ENCODE assay signal across 10 mouse cellular contexts in the genomic region with DNA sequence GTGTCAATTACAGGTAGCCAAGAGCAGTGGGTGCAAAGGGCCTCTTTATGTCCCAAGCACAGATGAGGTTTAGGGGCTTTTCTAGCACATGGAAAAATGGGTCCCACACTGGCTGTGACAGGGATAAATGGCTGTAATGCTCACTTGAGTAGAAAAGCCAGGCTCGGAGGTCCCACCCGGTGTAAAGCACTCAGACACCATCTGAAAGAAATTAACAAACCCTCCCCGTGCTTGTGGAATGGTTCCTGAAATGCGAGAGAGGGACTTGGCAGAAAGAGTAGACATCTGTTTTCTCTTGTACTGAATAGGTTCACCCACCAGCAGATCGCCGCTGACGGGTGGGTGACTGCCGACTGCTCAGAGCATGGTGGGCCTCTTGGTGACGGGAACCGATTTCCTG.
A peak's percentile ranks its signal among the peaks of the same experiment; 100 is the strongest.
DNase-seq lines count a peak whose midpoint lies in the region; ATAC-seq and TF ChIP-seq lines count a peak whose summit lies in the region.
"Had no signal": no experiment of that assay in that cellular context is flagged by ENCODE, and none has a peak within 500 bp of the region (broad histone marks: within the 10 kb centered on the region; RNA-seq: fewer than 3 reads in every experiment).

No protein-coding gene starts in this region.

- H3K4me3 ChIP-seq in cerebellum, adult 2 months (replicated peaks; ENCODE audit: insufficient read depth, low read depth, low read length) = no peak overlapping the region
- no peak overlapping the region for H3K4me3 ChIP-seq in hindbrain, embryonic 15.5 days
- no peak overlapping the region for H3K4me3 ChIP-seq in neural tube, embryonic 13.5 days
- H3K4me3 ChIP-seq: liver, embryonic 15.5 days had no signal

- TF ChIP-seq CTCF in cerebellum, adult 2 months (IDR thresholded peaks at IDR 0.05; ENCODE audit: borderline replicate concordance, insufficient read depth, low read depth, low read length) = no peak

- no peak overlapping the region for H3K9ac ChIP-seq in hindbrain, embryonic 15.5 days
- no peak overlapping the region for H3K9ac ChIP-seq in neural tube, embryonic 13.5 days
- H3K9ac ChIP-seq: liver, embryonic 15.5 days had no signal

- H3K4me2 ChIP-seq in hindbrain, embryonic 15.5 days = no peak overlapping the region
- H3K4me2 ChIP-seq in neural tube, embryonic 13.5 days = no peak overlapping the region
- H3K4me2 ChIP-seq: liver, embryonic 15.5 days had no signal

- no peak overlapping the region for H3K27ac ChIP-seq in cerebellum, adult 2 months (ENCODE audit: insufficient read depth, low read length)
- H3K27ac ChIP-seq in hindbrain, embryonic 15.5 days (replicated peaks) = no peak overlapping the region
- peak overlapping the region; percentile 38; the same call in 1 of the 2 replicates for H3K27ac ChIP-seq in neural tube, embryonic 13.5 days (replicated peaks)
- H3K27ac ChIP-seq: liver, embryonic 15.5 days had no signal

- DNase-seq in cerebellum, postnatal 10 days = peak; percentile 58 to 74
- DNase-seq in cerebellum, adult 2 months = no peak
- DNase-seq in left cerebral cortex, postnatal 4 days = peak; percentile 53
- no peak for DNase-seq in left cerebral cortex, adult 11 months (ENCODE audit: low spot score)
- no peak for DNase-seq in cerebellum, adult 8-10 months
- no peak for DNase-seq in cerebellum, adult 11 months
- DNase-seq: thymus, postnatal 4 days had no signal

- H3K27me3 ChIP-seq in cerebellum, adult 2 months (ENCODE audit: control insufficient read depth, insufficient read depth, low read length) = no peaks in the 10 kb centered on the region
- no peaks in the 10 kb centered on the region for H3K27me3 ChIP-seq in hindbrain, embryonic 15.5 days
- peaks cover 12% of the 10 kb centered on the region for H3K27me3 ChIP-seq in neural tube, embryonic 13.5 days
- H3K27me3 ChIP-seq: liver, embryonic 15.5 days had no signal

- peaks cover 4% of the 10 kb centered on the region; the same call in 1 of the 2 replicates for H3K36me3 ChIP-seq in hindbrain, embryonic 15.5 days
- peaks cover 8% of the 10 kb centered on the region for H3K36me3 ChIP-seq in neural tube, embryonic 13.5 days

- no peaks in the 10 kb centered on the region for H3K9me3 ChIP-seq in hindbrain, embryonic 15.5 days
- no peaks in the 10 kb centered on the region for H3K9me3 ChIP-seq in neural tube, embryonic 13.5 days
- H3K9me3 ChIP-seq: liver, embryonic 15.5 days had no signal

- ATAC-seq in hindbrain, embryonic 15.5 days (ENCODE audit: low FRiP score, low read depth) = peak; percentile 65
- peak; percentile 66 for ATAC-seq in neural tube, embryonic 13.5 days (ENCODE audit: low read depth)

- TF ChIP-seq POLR2A in cerebellum, adult 2 months (IDR thresholded peaks at IDR 0.05; ENCODE audit: borderline replicate concordance, insufficient read depth, low read length) = no peak

- no peaks in the 10 kb centered on the region for H3K4me1 ChIP-seq in cerebellum, adult 2 months (ENCODE audit: control insufficient read depth, insufficient read depth, low read length)
- peaks cover 17% of the 10 kb centered on the region for H3K4me1 ChIP-seq in hindbrain, embryonic 15.5 days (replicated peaks)
- H3K4me1 ChIP-seq in neural tube, embryonic 13.5 days (replicated peaks) = peaks cover 20% of the 10 kb centered on the region
- H3K4me1 ChIP-seq: liver, embryonic 15.5 days had no signal

- 17% methylated on average over 10 of the region's 10 CpGs for WGBS in cerebellum, adult 2 months
- WGBS in hindbrain, embryonic 15.5 days = 39% methylated on average over 10 of the region's 10 CpGs
- WGBS in neural tube, embryonic 13.5 days = 33% methylated on average over 10 of the region's 10 CpGs

- intact Hi-C loops in left cerebral cortex, postnatal 4 days (cut with DNase I) = no loop called here

Comparison
In these comparisons a context has a peak if more than half of its experiments do, and no peak if none do; other contexts are left out.
1. DNase-seq: peak in cerebellum, postnatal 10 days (2 of 2) and left cerebral cortex, postnatal 4 days (single experiment); none in cerebellum, adult 2 months (0 of 2), left cerebral cortex, adult 11 months (single experiment), cerebellum, adult 8-10 months (single experiment) and cerebellum, adult 11 months (single experiment).